Mouse (Mus musculus): ENCODE results near the gene Tec.
"Not testable (repeated sequence)": the region's sequence is repeated elsewhere in the genome, so short reads cannot be mapped to it uniquely, and the experiment has no call there.

- TF ChIP-seq CTCF (IDR thresholded peaks at IDR 0.05; ENCODE audit: borderline replicate concordance, extremely low read depth, insufficient read depth, insufficient read length); POLR2A (IDR thresholded peaks at IDR 0.05; ENCODE audit: borderline replicate concordance, extremely low read depth, insufficient read depth, insufficient read length, poor library complexity, severe bottlenecking): not testable (repeated sequence)
These were observed 51.3 kb downstream of the Tec start for GRCm38 (mm10) chr5:72816960-72817359.
